20 mouse cellular contexts compared by ENCODE assay signal in the genomic region with DNA sequence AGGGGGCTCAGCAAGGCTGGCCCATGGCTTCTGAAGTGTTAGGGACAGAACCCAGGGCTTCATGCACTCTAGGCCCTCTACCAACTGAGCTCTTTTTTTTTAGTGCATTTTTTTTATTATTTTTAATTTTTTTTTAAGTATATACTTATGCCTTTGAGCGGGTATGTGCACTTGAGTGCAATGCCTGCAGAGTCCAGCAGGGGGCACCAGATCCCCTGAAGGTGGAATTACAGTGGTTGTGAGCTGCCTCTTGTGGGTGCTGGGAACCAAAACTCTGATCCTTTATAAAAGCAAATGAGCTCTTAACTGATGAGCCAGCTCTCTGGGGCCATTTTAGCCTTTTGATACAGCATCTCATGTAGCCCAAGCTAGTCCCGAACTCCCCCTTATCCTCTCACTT. TPM values are rescaled to one million over a fixed set of nuclear protein-coding genes. Genes with fewer than 3 reads are reported as not detected.
DNase-seq lines count a peak whose midpoint lies in the region; ATAC-seq and TF ChIP-seq lines count a peak whose summit lies in the region.
"Had no signal": no experiment of that assay in that cellular context is flagged by ENCODE, and none has a peak within 500 bp of the region (broad histone marks: within the 10 kb centered on the region; RNA-seq: fewer than 3 reads in every experiment).

No protein-coding gene starts in this region.

- H3K4me3 ChIP-seq in gastrocnemius, adult 2 months, result no peak overlapping the region
- H3K4me3 ChIP-seq in liver, embryonic 14.5 days (ENCODE audit: insufficient read depth in 1 of 2, low read depth in 2 of 2, low read length in 2 of 2), result no peak overlapping the region
- no peak overlapping the region for H3K4me3 ChIP-seq in testis, adult 2 months (ENCODE audit: control insufficient read depth, low read depth, low read length)
- H3K4me3 ChIP-seq: embryonic facial prominence, embryonic 15.5 days; forebrain, embryonic 15.5 days; heart, embryonic 13.5 days; hindbrain, embryonic 10.5 days; liver, embryonic 13.5 days; neural tube, embryonic 12.5 days had no signal

- no peak overlapping the region for H3K9ac ChIP-seq in liver, embryonic 14.5 days (replicated peaks)
- H3K9ac ChIP-seq: embryonic facial prominence, embryonic 15.5 days; forebrain, embryonic 15.5 days; heart, embryonic 13.5 days; liver, embryonic 13.5 days; neural tube, embryonic 12.5 days had no signal

- peaks cover under 1 to 5% of the 10 kb centered on the region in 2 experiments; a peak in 3 of 4 replicates for H3K4me1 ChIP-seq in liver, embryonic 14.5 days (replicated peaks; ENCODE audit: control insufficient read depth in 2 of 2, insufficient read depth in 2 of 2, low read length in 1 of 2)
- peaks cover 10% of the 10 kb centered on the region for H3K4me1 ChIP-seq in testis, adult 2 months (ENCODE audit: control insufficient read depth, insufficient read depth, low read length)
- H3K4me1 ChIP-seq: forebrain, embryonic 15.5 days had no signal

- H3K27ac ChIP-seq in gastrocnemius, adult 2 months, result no peak overlapping the region
- no peak overlapping the region for H3K27ac ChIP-seq in liver, embryonic 14.5 days
- H3K27ac ChIP-seq in testis, adult 2 months (ENCODE audit: control insufficient read depth, insufficient read depth, low read depth, low read length), result no peak overlapping the region
- H3K27ac ChIP-seq: embryonic facial prominence, embryonic 15.5 days; forebrain, embryonic 15.5 days; heart, embryonic 13.5 days; hindbrain, embryonic 10.5 days; liver, embryonic 13.5 days; macrophage; neural tube, embryonic 12.5 days had no signal

- 89% methylated on average over 2 of the region's 2 CpGs for WGBS in liver, embryonic 14.5 days (ENCODE audit: insufficient replicate concordance)

- H3K27me3 ChIP-seq in liver, embryonic 14.5 days (ENCODE audit: control insufficient read depth, insufficient read depth, low read length), result no peaks in the 10 kb centered on the region
- H3K27me3 ChIP-seq in testis, adult 2 months (ENCODE audit: control insufficient read depth, insufficient read depth, low read length), result no peaks in the 10 kb centered on the region
- H3K27me3 ChIP-seq: embryonic facial prominence, embryonic 15.5 days; forebrain, embryonic 15.5 days; heart, embryonic 13.5 days; liver, embryonic 13.5 days; neural tube, embryonic 12.5 days had no signal

- no peak overlapping the region for H3K4me2 ChIP-seq in liver, embryonic 14.5 days (ENCODE audit: low read depth)
- H3K4me2 ChIP-seq: embryonic facial prominence, embryonic 15.5 days; forebrain, embryonic 15.5 days; heart, embryonic 13.5 days; liver, embryonic 13.5 days; neural tube, embryonic 12.5 days had no signal

- no peak for TF ChIP-seq EP300 in liver, embryonic 14.5 days (IDR thresholded peaks at IDR 0.05; ENCODE audit: low read depth)

- no peak for ATAC-seq in liver, embryonic 14.5 days (ENCODE audit: insufficient read depth)
- ATAC-seq: forebrain, embryonic 15.5 days had no signal

- intact Hi-C loops in gastrocnemius, adult 2 months (cut with DNase I), result no loop called here
- intact Hi-C loops in gastrocnemius, postnatal 14 days (cut with DNase I; ENCODE audit: low total_unique reads), result no loop called here

- DNase-seq in gastrocnemius, adult 2 months, result no peak
- DNase-seq in gastrocnemius, postnatal 14 days, result no peak
- no peak for DNase-seq in liver, embryonic 14.5 days (ENCODE audit: low read depth in 3 of 3, low spot score in 3 of 3)
- DNase-seq in liver, result no peak
- peak; percentile 36 for DNase-seq in ZHBTc4 (ENCODE audit: low read depth, low spot score)
- DNase-seq in layer of hippocampus, adult 9-11 months, result no peak
- DNase-seq in right cerebral cortex, postnatal 25 days, result no peak
- DNase-seq: cerebellum, adult 18-20 months; gastrocnemius, postnatal 25 days; kidney, adult 18-20 months; liver, embryonic 13.5 days; midbrain, embryonic 14.5 days; thymus, postnatal 25 days had no signal

- TF ChIP-seq POLR2A in testis, adult 2 months (IDR thresholded peaks at IDR 0.05; ENCODE audit: control insufficient read depth, low read depth, low read length), result no peak

- TF ChIP-seq CTCF in gastrocnemius, adult 2 months (IDR thresholded peaks at IDR 0.05), result peak; percentile 50; the same call in 1 of the 2 replicates
- peak; percentile 70 for TF ChIP-seq CTCF in liver, embryonic 14.5 days (IDR thresholded peaks at IDR 0.05; ENCODE audit: low read depth)
- peak; percentile 79; the same call in 1 of the 2 replicates for TF ChIP-seq CTCF in testis, adult 2 months (IDR thresholded peaks at IDR 0.05; ENCODE audit: control insufficient read depth, insufficient read depth, insufficient replicate concordance, low read depth, low read length)

- H3K36me3 ChIP-seq in liver, embryonic 14.5 days (replicated peaks; ENCODE audit: control insufficient read depth, insufficient read depth, low read depth), result no peaks in the 10 kb centered on the region
- H3K36me3 ChIP-seq in testis, adult 2 months (ENCODE audit: control insufficient read depth, insufficient read depth, low read length), result no peaks in the 10 kb centered on the region
- H3K36me3 ChIP-seq: forebrain, embryonic 15.5 days; liver, embryonic 13.5 days had no signal

- H3K9me3 ChIP-seq in liver, embryonic 14.5 days (ENCODE audit: control insufficient read depth, low read length), result no peaks in the 10 kb centered on the region
- H3K9me3 ChIP-seq: embryonic facial prominence, embryonic 15.5 days; forebrain, embryonic 15.5 days had no signal

RNA-seq across cellular contexts. Expression of a gene that starts 11.3 kb away (rescaled TPM):
- 1 to 10 TPM in 1 of 2 experiments, under 1 TPM in 1; 0.64 to 1.3 TPM for total RNA-seq in gastrocnemius, adult 2 months (2021)
- 1 to 10 TPM; 1.4 to 1.5 TPM for total RNA-seq in gastrocnemius, postnatal 14 days (2021)
- 2.0 and 2.3 TPM in 2 replicates for polyA plus RNA-seq in liver, embryonic 14.5 days (2012; rRNA removed)
- 0.72 and 0.73 TPM in 2 replicates for polyA plus RNA-seq in liver, embryonic 14.5 days (2014; fragmentation: Nextera tagmentation; extraction: Ambion mirVana)
- 6.8 and 7.6 TPM in 2 replicates for polyA plus RNA-seq in testis, adult 2 months (2012; rRNA removed)

RNA-seq across cellular contexts. Expression of a gene that starts 25.6 kb away (rescaled TPM):
- total RNA-seq in gastrocnemius, adult 2 months (2021), result 10 to 100 TPM; 45.5 to 56.8 TPM
- total RNA-seq in gastrocnemius, postnatal 14 days (2021), result 10 to 100 TPM; 64.1 to 69.1 TPM
- 27.0 and 27.9 TPM in 2 replicates for polyA plus RNA-seq in liver, embryonic 14.5 days (2012; rRNA removed)
- polyA plus RNA-seq in liver, embryonic 14.5 days (2014; fragmentation: Nextera tagmentation; extraction: Ambion mirVana), result 23.1 and 25.1 TPM in 2 replicates
- 102 and 108 TPM in 2 replicates for polyA plus RNA-seq in testis, adult 2 months (2012; rRNA removed)

RNA-seq across cellular contexts. Expression of a gene that starts 29.4 kb away (rescaled TPM):
- 10 to 100 TPM; 25.0 to 30.2 TPM for total RNA-seq in gastrocnemius, adult 2 months (2021)
- 10 to 100 TPM; 24.0 to 25.8 TPM for total RNA-seq in gastrocnemius, postnatal 14 days (2021)
- 9.5 and 12.1 TPM in 2 replicates for polyA plus RNA-seq in liver, embryonic 14.5 days (2012; rRNA removed)
- 13.3 and 14.2 TPM in 2 replicates for polyA plus RNA-seq in liver, embryonic 14.5 days (2014; fragmentation: Nextera tagmentation; extraction: Ambion mirVana)
- 23.4 TPM in 2 replicates for polyA plus RNA-seq in testis, adult 2 months (2012; rRNA removed)

RNA-seq across cellular contexts. Expression of a gene that starts 30.2 kb away (rescaled TPM):
- 10 to 100 TPM; 25.8 to 26.2 TPM for total RNA-seq in gastrocnemius, adult 2 months (2021)
- 10 to 100 TPM; 24.7 to 33.0 TPM for total RNA-seq in gastrocnemius, postnatal 14 days (2021)
- 36.7 and 43.3 TPM in 2 replicates for polyA plus RNA-seq in liver, embryonic 14.5 days (2012; rRNA removed)
- 46.0 and 50.1 TPM in 2 replicates for polyA plus RNA-seq in liver, embryonic 14.5 days (2014; fragmentation: Nextera tagmentation; extraction: Ambion mirVana)
- polyA plus RNA-seq in testis, adult 2 months (2012; rRNA removed), result 42.9 and 43.5 TPM in 2 replicates

RNA-seq across cellular contexts. Expression of a gene that starts 43.5 kb away (rescaled TPM):
- under 1 TPM; 0.33 TPM for total RNA-seq in gastrocnemius, adult 2 months (2021)
- 1 to 10 TPM in 1 of 2 experiments, under 1 TPM in 1; 0.84 to 1.7 TPM for total RNA-seq in gastrocnemius, postnatal 14 days (2021)
- polyA plus RNA-seq in liver, embryonic 14.5 days (2012; rRNA removed), result 0.29 and 0.30 TPM in 2 replicates
- polyA plus RNA-seq in liver, embryonic 14.5 days (2014; fragmentation: Nextera tagmentation; extraction: Ambion mirVana), result 0.06 and 0.10 TPM in 2 replicates
- 0.33 and 0.71 TPM in 2 replicates for polyA plus RNA-seq in testis, adult 2 months (2012; rRNA removed)
- polyA plus RNA-seq: macrophage had no signal
